Mouse (Mus musculus) bone marrow, adult 2 months (tissue): Measurements from ENCODE around the gene Egfl7. TPM values are rescaled to one million over a fixed set of nuclear protein-coding genes. Genes with fewer than 3 reads are reported as not detected.

Source experiments
- H3K27ac ChIP-seq: fragments of 200-500 bp; 2 replicates; pipeline ENCODE4 v1.5.1; 2012; ENCODE audit warnings: low read depth, mild to moderate bottlenecking, control low read depth, inconsistent platforms, low read length; ENCODE audit not compliant: control insufficient read depth, poor library complexity, insufficient read depth
- H3K4me1 ChIP-seq: fragments of 200-500 bp; 2 replicates; pipeline ENCODE4 v1.6.1; 2011; ENCODE audit warnings: low read length; ENCODE audit not compliant: control insufficient read depth, insufficient read depth
- H3K4me3 ChIP-seq: fragments of 200-500 bp; replicated peaks from 2 replicates; pipeline ENCODE3; 2011; ENCODE audit warnings: mild to moderate bottlenecking, low read depth, low read length, control low read depth; ENCODE audit not compliant: control insufficient read depth
- CTCF ChIP-seq: fragments of 200-500 bp; IDR thresholded peaks from 2 replicates; pipeline ENCODE4 v1.5.1; 2011; ENCODE audit warnings: low read length, control low read depth; ENCODE audit not compliant: control insufficient read depth, insufficient read depth
- POLR2A ChIP-seq: fragments of 200-500 bp; IDR thresholded peaks from 2 replicates; pipeline ENCODE4 v1.6.1; 2011; ENCODE audit warnings: low read depth, mild to moderate bottlenecking, control low read depth, low read length, borderline replicate concordance; ENCODE audit not compliant: control insufficient read depth
- WGBS: fragments of 180-500 bp; shearing (Covaris S2); methylation state at CpG from one replicate; pipeline ENCODE4 v1.1.7; 2018; 5-methylcytosine and 5-hydroxymethylcytosine counted together
- polyA plus RNA-seq: library from polyadenylated mRNA; stranded (reverse); fragments of >200 nt; gene quantifications from 2 replicates; pipeline ENCODE4 v1.2.4, GENCODE M21; 2011; ENCODE audit warnings: low replicate concordance; ENCODE audit not compliant: missing spikeins, insufficient read depth, insufficient read length

The Egfl7 gene
- polyA plus RNA-seq, 1 experiment, result 128 TPM

DNA sequence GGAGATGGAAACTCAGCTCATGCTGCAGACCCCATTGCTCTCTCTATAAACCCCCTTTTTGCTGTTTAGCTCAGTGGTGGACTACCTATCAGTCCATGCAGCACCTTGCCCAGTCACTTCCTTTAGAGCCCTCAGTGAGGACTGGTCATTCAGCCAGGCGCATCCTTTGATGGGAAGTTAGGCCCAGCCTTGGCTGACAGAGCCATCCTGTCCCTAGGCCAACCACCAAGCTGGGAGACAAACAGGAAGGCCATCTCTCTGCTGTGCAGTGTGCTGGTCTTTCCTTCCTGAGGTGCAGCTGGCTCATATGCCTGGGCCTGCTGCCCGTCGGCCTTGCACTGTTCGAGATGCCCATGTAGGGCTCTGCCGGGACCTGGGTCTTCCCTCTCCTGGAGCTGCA, 937 bp downstream of the Egfl7 start:
- 30% methylated on average over 5 of the region's 5 CpGs for WGBS
- Histone ChIP-seq H3K27ac (no peak overlapping the region), H3K4me3 (no peak overlapping the region), H3K4me1 (no peaks in the 10 kb centered on the region)
- TF ChIP-seq CTCF (no peak), POLR2A (no peak)

DNA sequence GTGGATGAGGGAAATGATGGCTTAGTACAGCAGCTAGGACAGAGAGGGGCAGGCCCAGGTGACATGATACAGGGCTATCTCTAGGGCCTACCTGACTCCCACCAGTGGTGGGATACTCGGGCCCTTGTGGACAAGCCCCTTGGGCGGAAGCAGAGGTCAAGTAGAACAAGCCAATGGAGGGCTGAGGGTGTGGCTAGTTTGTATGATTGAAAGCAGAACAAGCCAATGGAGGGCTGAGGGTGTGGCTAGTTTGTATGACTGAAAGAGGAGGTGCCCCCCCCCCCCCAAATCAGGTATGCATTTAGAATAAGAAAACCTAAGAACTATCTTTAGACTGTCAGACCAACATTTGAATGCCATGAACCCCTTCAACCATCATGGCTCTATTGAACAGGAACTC, 2.4 kb downstream of the Egfl7 start:
- no peak for TF ChIP-seq CTCF
- no peak overlapping the region for H3K4me3 ChIP-seq
- 0 out of 2 replicates have a peak, but pooled peaks cover 2% of the 10 kb centered on the region for H3K4me1 ChIP-seq
- H3K27ac ChIP-seq, result no peak overlapping the region
- WGBS, result 52% methylated on average over 2 of the region's 2 CpGs

DNA sequence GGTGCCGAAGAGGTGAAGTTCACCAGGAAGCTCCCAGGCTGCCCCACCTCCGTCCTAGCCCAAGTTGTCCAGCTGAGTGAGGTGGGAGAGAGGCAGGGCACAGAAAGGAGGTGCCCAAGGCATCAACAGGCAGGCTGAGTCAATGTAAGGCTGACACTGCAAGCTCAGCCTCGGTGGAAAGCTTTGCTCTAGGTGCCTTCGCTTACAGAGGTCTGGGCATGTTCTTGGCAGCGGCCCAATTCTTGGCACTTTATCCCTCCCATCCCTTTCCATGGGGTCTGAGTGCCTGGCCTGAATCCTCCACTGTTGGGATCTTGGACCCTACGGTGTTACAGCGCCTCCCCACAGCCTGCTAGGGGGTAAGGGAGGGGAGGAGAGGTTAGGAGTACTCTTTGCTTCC, 2.9 kb downstream of the Egfl7 start:
- WGBS, result 57% methylated on average over 7 of the region's 7 CpGs
- TF ChIP-seq POLR2A (no peak), CTCF (no peak)

DNA sequence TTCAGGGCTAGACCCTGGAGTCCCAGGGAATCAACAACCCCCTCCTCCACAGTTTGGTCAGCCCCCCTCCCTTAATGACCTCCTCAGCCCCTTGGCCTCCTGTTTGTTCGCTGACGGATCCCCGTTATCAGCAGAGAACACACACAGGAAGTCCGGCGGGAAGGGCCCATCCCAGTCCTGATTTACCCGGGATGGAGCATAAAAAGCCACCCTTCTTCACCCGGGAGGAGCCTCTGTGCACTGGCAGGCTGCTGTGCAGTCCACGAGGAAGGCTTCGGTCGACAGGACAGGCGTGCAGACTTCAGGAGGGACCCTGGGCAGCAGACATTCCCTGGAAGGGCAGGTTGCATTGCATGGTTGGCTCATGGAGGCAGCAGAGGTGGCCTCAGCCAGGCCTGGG, 3.8 kb downstream of the Egfl7 start:
- Histone ChIP-seq H3K4me3 (no peak overlapping the region), H3K27ac (no peak overlapping the region), H3K4me1 (0 out of 2 replicates have a peak, but pooled peaks cover 2% of the 10 kb centered on the region)
- TF ChIP-seq POLR2A, result no peak
- no peak for TF ChIP-seq CTCF
- WGBS, result 22% methylated on average over 11 of the region's 11 CpGs

More for the DNA sequence above, 2.9 kb downstream of the Egfl7 start:
- Histone ChIP-seq H3K27ac (no peak overlapping the region), H3K4me1 (0 out of 2 replicates have a peak, but pooled peaks cover 2% of the 10 kb centered on the region), H3K4me3 (no peak overlapping the region)

DNA sequence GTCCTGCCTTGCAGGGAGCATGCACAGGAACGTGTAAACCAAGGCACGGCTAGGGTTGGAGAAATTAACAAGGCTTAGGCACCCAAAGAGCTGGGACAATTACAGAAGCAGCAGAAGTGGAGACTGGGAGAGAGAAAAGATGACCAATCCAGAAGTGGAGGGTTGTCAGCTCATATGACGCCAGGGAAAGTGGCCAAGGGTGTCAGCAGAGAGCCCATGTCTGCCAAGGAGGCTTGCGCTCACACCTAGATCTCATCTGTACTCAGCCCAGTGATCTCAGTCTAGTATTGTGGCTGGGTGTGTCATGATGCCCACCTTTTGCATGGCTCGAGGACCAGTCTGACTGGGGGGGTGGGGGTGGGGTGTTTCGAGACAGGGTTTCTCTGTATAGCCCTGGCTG, 5.9 kb downstream of the Egfl7 start:
- 36% methylated on average over 6 of the region's 6 CpGs for WGBS
- no peak overlapping the region for H3K4me3 ChIP-seq
- H3K27ac ChIP-seq, result no peak overlapping the region
- no peak for TF ChIP-seq CTCF
- no peak for TF ChIP-seq POLR2A
- 0 out of 2 replicates have a peak, but pooled peaks cover 2% of the 10 kb centered on the region for H3K4me1 ChIP-seq

DNA sequence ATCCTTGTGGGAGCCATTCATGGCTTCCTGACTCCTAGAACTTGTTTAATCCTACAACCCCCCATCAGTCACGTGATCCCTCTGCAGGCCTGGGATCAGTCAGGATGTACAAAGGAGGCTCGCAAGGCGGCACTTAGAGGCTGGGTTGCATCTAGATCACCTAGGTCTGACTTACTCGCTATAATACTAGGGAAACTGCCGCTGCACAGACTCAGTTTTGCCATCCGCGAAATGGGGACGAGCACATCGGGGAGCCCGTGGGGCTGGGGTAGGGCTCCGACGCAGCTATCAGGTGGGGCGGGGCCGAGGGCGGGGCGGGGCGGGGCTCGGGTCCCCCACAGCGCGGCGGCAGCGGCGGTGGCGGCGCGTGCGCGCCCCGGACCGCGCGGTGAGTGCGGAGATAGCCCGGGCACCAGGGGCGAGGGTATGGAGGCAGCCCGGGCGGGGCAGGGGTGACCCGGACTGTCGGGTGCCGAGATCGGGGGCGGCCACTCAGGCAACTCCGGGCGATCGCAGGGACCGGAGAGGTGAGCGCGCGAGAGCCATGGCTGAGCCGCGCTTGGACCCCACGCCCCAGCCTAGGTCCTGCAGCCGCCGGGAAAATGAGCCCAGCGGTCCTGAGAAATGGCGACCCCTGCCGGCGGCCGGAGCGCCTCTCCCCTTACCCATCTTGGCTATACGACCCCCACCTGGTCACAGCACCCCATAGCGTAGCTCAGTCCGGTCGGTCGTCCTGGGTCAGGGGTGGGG, 6.7 kb downstream of the Egfl7 start, which contains the start of gene Gm20532:
TSS of gene Gm20532 (plus strand) at position 346 of the 750 bp plus-strand sequence.
- TF ChIP-seq CTCF (peak; percentile 26; the same call in 1 of the 2 replicates), POLR2A (peak; percentile 23; the same call in 1 of the 2 replicates)
- WGBS, result 1% methylated on average over 65 of the region's 65 CpGs
- Histone ChIP-seq H3K4me3 (peak within 1 kb of the TSS; percentile 49), H3K4me1 (0 out of 2 replicates have a peak, but pooled peaks cover 2% of the 10 kb centered on the region), H3K27ac (peak within 1 kb of the TSS; percentile 26; the same call in 1 of the 2 replicates)

DNA sequence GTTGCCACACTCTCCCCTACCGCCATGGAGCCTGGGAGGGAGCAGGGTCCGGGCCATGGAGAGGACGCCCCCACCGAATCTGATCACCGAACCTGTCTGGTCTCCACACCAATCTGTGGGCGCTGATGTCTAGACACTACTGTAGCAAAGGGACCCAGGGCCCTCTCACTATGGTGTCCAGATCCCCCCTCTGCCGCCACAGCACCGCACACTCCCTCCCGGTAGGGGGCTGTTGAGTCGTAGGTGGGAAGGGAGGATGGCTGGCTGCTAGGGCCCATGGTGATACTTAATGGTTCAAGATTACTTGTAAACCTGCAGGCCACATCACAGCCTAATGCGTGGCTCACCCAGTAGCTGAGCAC, 7.2 kb downstream of the Egfl7 start:
- TF ChIP-seq POLR2A (no peak), CTCF (0 out of 2 replicates have a peak, but pooled peaks have one; percentile 8)
- Histone ChIP-seq H3K4me3 (peak overlapping the region; percentile 49), H3K4me1 (0 out of 2 replicates have a peak, but pooled peaks cover 2% of the 10 kb centered on the region), H3K27ac (peak overlapping the region; percentile 26; the same call in 1 of the 2 replicates)
- WGBS, result 3% methylated on average over 11 of the region's 11 CpGs

DNA sequence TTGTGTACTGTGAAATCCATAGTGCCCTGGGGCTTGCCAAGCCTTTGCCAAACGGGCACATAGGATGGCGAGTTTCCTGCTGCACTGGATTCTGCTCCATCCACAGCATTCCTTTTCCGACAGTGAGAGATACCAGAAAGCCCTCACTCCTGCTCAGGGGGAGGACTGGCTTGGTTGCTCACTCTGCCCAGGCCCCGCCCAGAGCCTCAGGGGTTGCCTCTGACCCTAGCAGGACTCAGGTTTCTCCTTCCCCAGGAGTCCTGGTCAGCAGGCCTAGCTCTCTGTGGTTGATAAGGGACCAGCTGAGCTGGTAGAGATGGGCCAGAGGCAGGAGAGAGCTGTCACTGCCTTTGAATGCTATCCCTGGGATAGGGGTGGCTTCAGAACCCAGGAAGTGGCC, 8.8 kb downstream of the Egfl7 start:
- TF ChIP-seq POLR2A (no peak), CTCF (no peak)
- Histone ChIP-seq H3K4me3 (no peak overlapping the region), H3K27ac (no peak overlapping the region), H3K4me1 (0 out of 2 replicates have a peak, but pooled peaks cover 2% of the 10 kb centered on the region)
- WGBS, result 80% methylated on average over 4 of the region's 4 CpGs
